Mouse (Mus musculus) ES-E14 (cell line): Measurements from ENCODE around the gene Dnase1l3. TPM values are rescaled to one million over a fixed set of nuclear protein-coding genes. Genes with fewer than 3 reads are reported as not detected.

Source experiments
- DNase-seq: peaks from one replicate; pipeline ENCODE4 v3.0.0-alpha.2; 2013; ENCODE audit warnings: low read depth, low spot score
- H3K27ac ChIP-seq: 2 replicates; pipeline ENCODE4 v1.5.1; 2012; ENCODE audit warnings: low read depth, mild to moderate bottlenecking, low read length, moderate library complexity, mixed read lengths; ENCODE audit not compliant: poor library complexity, insufficient read depth, severe bottlenecking
- H3K36me3 ChIP-seq: 2 replicates; pipeline ENCODE4 v1.6.1; 2012; ENCODE audit warnings: mild to moderate bottlenecking, low read length, moderate library complexity, mixed read lengths; ENCODE audit not compliant: control insufficient read depth, poor library complexity, insufficient read depth, severe bottlenecking
- H3K4me1 ChIP-seq, 2 experiments: fragments of 150-350 bp in 1 of 2; sonication (generic) in 1 of 2; 2 replicates each; pipeline ENCODE4 v1.6.1; 2012; ENCODE audit warnings: low read length in 2 of 2, mild to moderate bottlenecking in 1 of 2, mixed read lengths in 1 of 2; ENCODE audit not compliant: control insufficient read depth in 2 of 2, insufficient read depth in 2 of 2, poor library complexity in 1 of 2
- H3K4me3 ChIP-seq, 2 experiments: fragments of 150-350 bp in 1 of 2; sonication (generic) in 1 of 2; 2 replicates each; pipeline ENCODE4 v1.5.1; 2012; ENCODE audit warnings: low read length in 2 of 2, low read depth in 1 of 2, mild to moderate bottlenecking in 1 of 2, mixed read lengths in 1 of 2; ENCODE audit not compliant: insufficient read depth in 1 of 2, poor library complexity in 1 of 2, severe bottlenecking in 1 of 2
- H3K9ac ChIP-seq: 2 replicates; pipeline ENCODE4 v1.6.1; 2012; ENCODE audit warnings: low read depth, mild to moderate bottlenecking, low read length, mixed read lengths; ENCODE audit not compliant: poor library complexity, insufficient read depth, severe bottlenecking
- H3K9me3 ChIP-seq: fragments of 150-350 bp; sonication (generic); 2 replicates; pipeline ENCODE4 v1.6.1; 2012; ENCODE audit warnings: low read depth, mild to moderate bottlenecking, low read length; ENCODE audit not compliant: control insufficient read depth, insufficient read depth
- CHD2 ChIP-seq: IDR thresholded peaks from 2 replicates; pipeline ENCODE4 v1.6.1; 2014; ENCODE audit warnings: mild to moderate bottlenecking, low read depth, low read length, inconsistent platforms
- HCFC1 ChIP-seq: IDR thresholded peaks from 2 replicates; pipeline ENCODE4 v1.6.1; 2012; ENCODE audit warnings: low read length, inconsistent platforms, borderline replicate concordance; ENCODE audit not compliant: insufficient read depth
- MAFK ChIP-seq: IDR thresholded peaks from 2 replicates; pipeline ENCODE4 v1.6.1; 2014; ENCODE audit warnings: mild to moderate bottlenecking, low read depth, low read length, inconsistent platforms; ENCODE audit not compliant: insufficient read depth
- ZC3H11A ChIP-seq: IDR thresholded peaks from 2 replicates; pipeline ENCODE4 v1.6.1; 2012; ENCODE audit warnings: low read depth, mild to moderate bottlenecking, inconsistent platforms, low read length, borderline replicate concordance
- ZNF384 ChIP-seq: IDR thresholded peaks from 2 replicates; pipeline ENCODE4 v1.6.1; 2012; ENCODE audit warnings: low read depth, low read length, inconsistent platforms
- in situ Hi-C, 2 experiments: fragments of 600-800 bp; cut with MboI; formaldehyde crosslinking; loops; one replicate each; pipeline ENCODE4 v1.15.1; 2025; ENCODE audit warnings: low sequenced_read_pairs in 2 of 2, inconsistent platforms in 1 of 2; ENCODE audit not compliant: unreplicated experiment in 2 of 2
- total RNA-seq: library from RNA; depleted of rRNA; stranded (reverse); fragments of 300-350 nt; gene quantifications from 2 replicates; pipeline ENCODE4 v1.2.3, GENCODE M21; 2012

The Dnase1l3 gene
- total RNA-seq, 1 experiment = 0.09 TPM

- no peak overlapping the region; the same call in 1 of the 2 replicates for H3K9ac ChIP-seq
- in situ Hi-C loops = no loop called here
- H3K9me3 ChIP-seq = no peaks in the 10 kb centered on the region
- peak overlapping the region; percentile 33 to 59; a peak in 3 of 4 replicates for H3K4me3 ChIP-seq
- peaks cover 0 to 2% of the 10 kb centered on the region in 2 experiments; a peak in 2 of 4 replicates for H3K4me1 ChIP-seq
- no peaks in the 10 kb centered on the region for H3K36me3 ChIP-seq
- DNase-seq = no peak
- TF ChIP-seq CHD2 = no peak
- TF ChIP-seq HCFC1 = no peak
- no peak for TF ChIP-seq ZNF384
- TF ChIP-seq MAFK = no peak
- no peak for TF ChIP-seq ZC3H11A
- no peak overlapping the region for H3K27ac ChIP-seq
Observed at GRCm38 (mm10) chr14:8000831-8001685, 6.7 kb upstream of the Dnase1l3 start.

DNA sequence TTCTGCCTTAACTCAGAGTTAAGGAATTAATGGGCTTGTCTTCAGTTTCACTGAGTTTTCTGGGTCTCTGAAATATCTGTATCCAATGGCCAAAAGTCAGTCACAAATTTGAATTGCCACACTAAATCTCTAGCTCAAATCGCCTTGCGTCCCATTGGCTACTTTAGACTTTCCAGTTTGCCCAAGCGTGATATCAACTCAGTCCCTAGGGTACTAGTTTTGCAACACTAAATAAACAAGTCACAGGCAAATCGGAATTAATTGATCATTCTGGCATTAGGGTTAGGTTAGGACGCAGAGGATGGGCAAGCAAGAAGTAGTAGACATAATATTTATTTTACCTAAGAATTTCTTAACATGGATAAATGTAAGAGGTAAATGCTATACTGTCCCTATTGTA lies 5.9 kb upstream of the Dnase1l3 start:
- Histone ChIP-seq H3K4me1 (peaks cover 0 to 2% of the 10 kb centered on the region in 2 experiments; a peak in 2 of 4 replicates), H3K9me3 (no peaks in the 10 kb centered on the region), H3K27ac (no peak overlapping the region), H3K9ac (no peak overlapping the region), H3K36me3 (no peaks in the 10 kb centered on the region), H3K4me3 (no peak overlapping the region)
- in situ Hi-C loops = no loop called here
- DNase-seq = no peak
- no peak for TF ChIP-seq HCFC1
- no peak for TF ChIP-seq MAFK
- TF ChIP-seq ZNF384 = no peak
- TF ChIP-seq CHD2 = no peak
- TF ChIP-seq ZC3H11A = no peak

- no peak for DNase-seq
- Histone ChIP-seq H3K27ac (no peak overlapping the region), H3K9me3 (no peaks in the 10 kb centered on the region), H3K4me3 (no peak overlapping the region), H3K36me3 (no peaks in the 10 kb centered on the region), H3K4me1 (peaks cover 0 to 2% of the 10 kb centered on the region in 2 experiments; a peak in 2 of 4 replicates), H3K9ac (no peak overlapping the region)
- in situ Hi-C loops = no loop called here
- no peak for TF ChIP-seq HCFC1
- TF ChIP-seq CHD2 = no peak
- TF ChIP-seq ZNF384 = no peak
- TF ChIP-seq ZC3H11A = no peak
- TF ChIP-seq MAFK = no peak
Observed at GRCm38 (mm10) chr14:7999435-7999834, 5.1 kb upstream of the Dnase1l3 start.

DNA sequence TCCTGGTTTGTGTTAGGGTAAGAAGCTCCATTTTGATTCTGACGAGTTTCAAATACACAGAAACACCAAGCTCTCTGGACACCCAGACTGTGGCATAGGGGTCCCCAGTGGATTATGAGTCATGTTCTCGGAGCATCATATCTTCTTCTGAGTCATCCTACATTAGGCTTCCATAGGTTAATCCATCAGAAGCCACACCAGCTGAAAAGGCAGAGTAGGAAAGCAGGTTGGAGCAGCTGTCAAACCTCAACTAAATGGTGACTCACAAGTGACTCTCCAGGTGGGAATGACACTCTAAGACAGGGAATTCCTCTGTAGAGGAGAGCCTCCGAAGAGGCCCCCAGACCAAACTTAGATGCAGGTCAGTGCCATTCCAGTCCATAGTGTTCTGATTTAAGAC lies 4.7 kb upstream of the Dnase1l3 start:
- H3K9ac ChIP-seq = no peak overlapping the region
- in situ Hi-C loops = no loop called here
- H3K4me1 ChIP-seq = peaks cover 0 to 2% of the 10 kb centered on the region in 2 experiments; a peak in 2 of 4 replicates
- H3K27ac ChIP-seq = no peak overlapping the region
- H3K36me3 ChIP-seq = no peaks in the 10 kb centered on the region
- no peak for TF ChIP-seq HCFC1
- TF ChIP-seq CHD2 = no peak
- TF ChIP-seq ZC3H11A = no peak
- no peak for TF ChIP-seq MAFK
- TF ChIP-seq ZNF384 = no peak
- no peak overlapping the region for H3K4me3 ChIP-seq
- no peak for DNase-seq
- H3K9me3 ChIP-seq = no peaks in the 10 kb centered on the region
